Comparison of ENCODE assay signal across 8 mouse cellular contexts in the genomic region with DNA sequence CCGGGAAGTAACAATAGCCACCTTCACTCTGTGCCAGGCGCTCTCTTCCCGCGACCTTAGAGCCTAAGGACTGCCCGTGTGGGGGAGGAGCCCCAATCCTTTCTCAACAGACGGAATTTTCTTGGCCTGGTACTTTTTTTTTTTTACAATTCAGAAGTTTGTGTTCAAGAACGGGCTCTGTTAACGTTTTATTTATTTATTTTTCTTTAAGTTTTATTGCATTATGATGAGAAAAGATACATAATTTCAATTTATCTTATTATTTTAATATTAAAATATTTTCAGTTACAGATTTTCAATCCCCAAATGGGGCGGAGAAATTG. TPM values are rescaled to one million over a fixed set of nuclear protein-coding genes. Genes with fewer than 3 reads are reported as not detected.
DNase-seq lines count a peak whose midpoint lies in the region; ATAC-seq and TF ChIP-seq lines count a peak whose summit lies in the region.

A gene (minus strand): TSS at position 14 of the 323 bp plus-strand sequence.

- no peak; the same call in 1 of the 2 replicates for ATAC-seq in neural tube, embryonic 11.5 days (ENCODE audit: insufficient read depth, low FRiP score, low TSS enrichment)
- no peak for ATAC-seq in limb, embryonic 12.5 days (ENCODE audit: insufficient number of reproducible peaks, insufficient read depth, low FRiP score, low TSS enrichment, low read depth)
- ATAC-seq in stomach, embryonic 14.5 days (ENCODE audit: insufficient number of reproducible peaks, insufficient read depth, low FRiP score, low read depth) = no peak

- no peak for DNase-seq in cerebellum, adult 2 months
- no peak for DNase-seq in cerebellum, postnatal 25 days
- no peak for DNase-seq in neural tube, embryonic 11.5 days (ENCODE audit: low spot score)
- DNase-seq in neural tube, embryonic 10.5 days (ENCODE audit: extremely low spot score, low spot score) = no peak
- no peak for DNase-seq in right cerebral cortex, postnatal 25 days
- DNase-seq in thymus, adult 18-20 months = no peak

- H3K9me3 ChIP-seq in neural tube, embryonic 11.5 days (ENCODE audit: control insufficient read depth, low read length) = no peaks in the 10 kb centered on the region
- no peaks in the 10 kb centered on the region for H3K9me3 ChIP-seq in limb, embryonic 12.5 days
- H3K9me3 ChIP-seq in stomach, embryonic 14.5 days (ENCODE audit: control insufficient read depth, low read depth, low read length) = no peaks in the 10 kb centered on the region

- peak within 1 kb of the TSS; percentile 85 for H3K4me2 ChIP-seq in neural tube, embryonic 11.5 days (ENCODE audit: low read depth)
- H3K4me2 ChIP-seq in limb, embryonic 12.5 days = peak within 1 kb of the TSS; percentile 93
- peak within 1 kb of the TSS; percentile 78 for H3K4me2 ChIP-seq in stomach, embryonic 14.5 days (replicated peaks; ENCODE audit: low read depth, low read length)

- peak within 1 kb of the TSS; percentile 71 for H3K4me3 ChIP-seq in cerebellum, adult 2 months (replicated peaks; ENCODE audit: insufficient read depth, low read depth, low read length)
- peak within 1 kb of the TSS; percentile 42 for H3K4me3 ChIP-seq in neural tube, embryonic 11.5 days (ENCODE audit: low read depth, low read length)
- peak within 1 kb of the TSS; percentile 52 for H3K4me3 ChIP-seq in limb, embryonic 12.5 days (replicated peaks)
- H3K4me3 ChIP-seq in stomach, embryonic 14.5 days (ENCODE audit: low read depth, low read length) = peak within 1 kb of the TSS; percentile 44

- 13% methylated on average over 9 of the region's 9 CpGs for WGBS in cerebellum, adult 2 months
- WGBS in neural tube, embryonic 11.5 days = 12% methylated on average over 9 of the region's 9 CpGs
- WGBS in limb, embryonic 12.5 days = 13% methylated on average over 9 of the region's 9 CpGs
- WGBS in stomach, embryonic 14.5 days = 12% methylated on average over 9 of the region's 9 CpGs

- peak within 1 kb of the TSS; percentile 58 for H3K9ac ChIP-seq in neural tube, embryonic 11.5 days (ENCODE audit: low read length)
- H3K9ac ChIP-seq in limb, embryonic 12.5 days (replicated peaks) = peak within 1 kb of the TSS; percentile 57
- no peak within 1 kb of the TSS; the same call in 1 of the 2 replicates for H3K9ac ChIP-seq in stomach, embryonic 14.5 days (replicated peaks; ENCODE audit: low read depth, low read length)

- H3K27ac ChIP-seq in cerebellum, adult 2 months (ENCODE audit: insufficient read depth, low read length) = no peak within 1 kb of the TSS
- H3K27ac ChIP-seq in neural tube, embryonic 11.5 days (ENCODE audit: low read depth, low read length) = no peak within 1 kb of the TSS
- H3K27ac ChIP-seq in limb, embryonic 12.5 days = no peak within 1 kb of the TSS
- H3K27ac ChIP-seq in stomach, embryonic 14.5 days (ENCODE audit: low read length) = no peak within 1 kb of the TSS

- H3K27me3 ChIP-seq in cerebellum, adult 2 months (ENCODE audit: control insufficient read depth, insufficient read depth, low read length) = no peaks in the 10 kb centered on the region
- peaks cover 10% of the 10 kb centered on the region; the same call in 1 of the 2 replicates for H3K27me3 ChIP-seq in neural tube, embryonic 11.5 days (ENCODE audit: control insufficient read depth, insufficient read depth, low read length)
- H3K27me3 ChIP-seq in limb, embryonic 12.5 days = peaks cover 24% of the 10 kb centered on the region
- no peaks in the 10 kb centered on the region; the same call in 1 of the 2 replicates for H3K27me3 ChIP-seq in stomach, embryonic 14.5 days (ENCODE audit: control insufficient read depth, insufficient read depth, low read length)

- peaks cover 21% of the 10 kb centered on the region for H3K4me1 ChIP-seq in cerebellum, adult 2 months (ENCODE audit: control insufficient read depth, insufficient read depth, low read length)
- H3K4me1 ChIP-seq in neural tube, embryonic 11.5 days (ENCODE audit: control insufficient read depth, insufficient read depth, low read length) = peaks cover 11% of the 10 kb centered on the region
- peaks cover 13% of the 10 kb centered on the region for H3K4me1 ChIP-seq in limb, embryonic 12.5 days (replicated peaks)
- peaks cover 4% of the 10 kb centered on the region; the same call in 1 of the 2 replicates for H3K4me1 ChIP-seq in stomach, embryonic 14.5 days (ENCODE audit: control insufficient read depth, insufficient read depth, low read length)

- no peak for TF ChIP-seq POLR2A in cerebellum, adult 2 months (IDR thresholded peaks at IDR 0.05; ENCODE audit: borderline replicate concordance, insufficient read depth, low read length)

- TF ChIP-seq CTCF in cerebellum, adult 2 months (IDR thresholded peaks at IDR 0.05; ENCODE audit: borderline replicate concordance, insufficient read depth, low read depth, low read length) = no peak

- H3K36me3 ChIP-seq in neural tube, embryonic 11.5 days (ENCODE audit: control insufficient read depth, insufficient read depth, low read length) = no peaks in the 10 kb centered on the region; the same call in 1 of the 2 replicates
- H3K36me3 ChIP-seq in limb, embryonic 12.5 days = peaks cover 16% of the 10 kb centered on the region
- peaks cover 3% of the 10 kb centered on the region; the same call in 1 of the 2 replicates for H3K36me3 ChIP-seq in stomach, embryonic 14.5 days (ENCODE audit: control insufficient read depth, insufficient read depth, low read length)

RNA-seq across cellular contexts. Expression of the gene that starts here (rescaled TPM):
- polyA plus RNA-seq in cerebellum, adult 2 months (2012; rRNA removed) = 1.7 and 2.1 TPM in 2 replicates
- 1.2 and 1.3 TPM in 2 replicates for polyA plus RNA-seq in neural tube, embryonic 11.5 days (2014; fragmentation: Nextera tagmentation; extraction: Ambion mirVana)
- polyA plus RNA-seq in limb, embryonic 12.5 days (2016; fragmentation: Nextera tagmentation; extraction: Ambion mirVana) = 1.5 and 2.0 TPM in 2 replicates
- 0.22 and 1.2 TPM in 2 replicates for polyA plus RNA-seq in stomach, embryonic 14.5 days (2014; fragmentation: Nextera tagmentation; extraction: Ambion mirVana)
